Mouse (Mus musculus): ENCODE results near the gene Arhgef7. TPM values are rescaled to one million over a fixed set of nuclear protein-coding genes. Genes with fewer than 3 reads are reported as not detected.
A peak's percentile ranks its signal among the peaks of the same experiment; 100 is the strongest.

The Arhgef7 gene
- total RNA-seq, 4 experiments from 2014 or later: 26.8 to 33.1 (median 29.5) TPM

GRCm38 (mm10) chr8:11797128-11797527, 69.6 kb downstream of the Arhgef7 start:
- DNase-seq (ENCODE audit: low spot score in 2 of 2): no peak

GRCm38 (mm10) chr8:11797729-11798479, 70.4 kb downstream of the Arhgef7 start:
- DNase-seq (ENCODE audit: low spot score in 2 of 2): no peak

GRCm38 (mm10) chr8:11798480-11798867, 71.0 kb downstream of the Arhgef7 start:
- no peak for DNase-seq (ENCODE audit: low spot score in 2 of 2)

GRCm38 (mm10) chr8:11799098-11799497, 71.6 kb downstream of the Arhgef7 start:
- no peak for DNase-seq (ENCODE audit: low spot score in 2 of 2)

- DNase-seq (ENCODE audit: low spot score in 2 of 2): no peak
Measured at GRCm38 (mm10) chr8:11800481-11800880, 73.0 kb downstream of the Arhgef7 start.

- no peak for DNase-seq (ENCODE audit: low spot score in 2 of 2)
Measured at GRCm38 (mm10) chr8:11801571-11801970, 74.0 kb downstream of the Arhgef7 start.

GRCm38 (mm10) chr8:11804914-11805313, 77.4 kb downstream of the Arhgef7 start:
- no peak for DNase-seq (ENCODE audit: low spot score in 2 of 2)

GRCm38 (mm10) chr8:11806252-11806651, 78.7 kb downstream of the Arhgef7 start:
- no peak for DNase-seq (ENCODE audit: low spot score in 2 of 2)

- DNase-seq (ENCODE audit: low spot score in 2 of 2): peak in 1 of 2 experiments; percentile 25
Measured at GRCm38 (mm10) chr8:11807361-11807760, 79.8 kb downstream of the Arhgef7 start.

GRCm38 (mm10) chr8:11808047-11808446, 80.5 kb downstream of the Arhgef7 start:
- no peak for DNase-seq (ENCODE audit: low spot score in 2 of 2)

- no peak for DNase-seq (ENCODE audit: low spot score in 2 of 2)
Measured at GRCm38 (mm10) chr8:11810426-11810825, 82.9 kb downstream of the Arhgef7 start.

- DNase-seq (ENCODE audit: low spot score in 2 of 2): no peak
Measured at GRCm38 (mm10) chr8:11813801-11814200, 86.3 kb downstream of the Arhgef7 start.

- DNase-seq (ENCODE audit: low spot score in 2 of 2): no peak
Measured at GRCm38 (mm10) chr8:11815206-11815605, 87.7 kb downstream of the Arhgef7 start.

- no peak for DNase-seq (ENCODE audit: low spot score in 2 of 2)
Measured at GRCm38 (mm10) chr8:11820136-11820535, 92.6 kb downstream of the Arhgef7 start.

- DNase-seq (ENCODE audit: low spot score in 2 of 2): no peak
Measured at GRCm38 (mm10) chr8:11820568-11820967, 93.0 kb downstream of the Arhgef7 start.

- DNase-seq (ENCODE audit: low spot score in 2 of 2): no peak
Measured at GRCm38 (mm10) chr8:11821451-11822206, 94.1 kb downstream of the Arhgef7 start.

- DNase-seq (ENCODE audit: low spot score in 2 of 2): no peak
Measured at GRCm38 (mm10) chr8:11822550-11823060, 95.1 kb downstream of the Arhgef7 start.

GRCm38 (mm10) chr8:11825756-11826155, 98.2 kb downstream of the Arhgef7 start:
- DNase-seq (ENCODE audit: low spot score in 2 of 2): no peak

GRCm38 (mm10) chr8:11827312-11827711, 99.8 kb downstream of the Arhgef7 start:
- no peak for DNase-seq (ENCODE audit: low spot score in 2 of 2)

GRCm38 (mm10) chr8:11830214-11831046, 102.9 kb downstream of the Arhgef7 start:
- DNase-seq (ENCODE audit: low spot score in 2 of 2): no peak

GRCm38 (mm10) chr8:11831174-11831573, 103.7 kb downstream of the Arhgef7 start:
- no peak for DNase-seq (ENCODE audit: low spot score in 2 of 2)

- no peak for DNase-seq (ENCODE audit: low spot score in 2 of 2)
Measured at GRCm38 (mm10) chr8:11831939-11832338, 104.4 kb downstream of the Arhgef7 start.

All from gastrocnemius, adult 8-10 months (tissue).